Mouse (Mus musculus) forebrain, embryonic 10.5 days (tissue): ENCODE data around the gene Acoxl. TPM values are rescaled to one million over a fixed set of nuclear protein-coding genes. Genes with fewer than 3 reads are reported as not detected.

Experiments
- DNase-seq: peaks from one replicate; pipeline ENCODE4 v3.0.0-alpha.2; 2017; ENCODE audit warnings: low spot score; ENCODE audit errors: extremely low spot score
- H3K27ac ChIP-seq: fragments of 300-500 bp; sonication (generic); 2 replicates; pipeline ENCODE4 v1.5.1; 2016; ENCODE audit warnings: mild to moderate bottlenecking
- H3K27me3 ChIP-seq: fragments of 300-500 bp; sonication (generic); 2 replicates; pipeline ENCODE4 v1.6.1; 2016; ENCODE audit warnings: mild to moderate bottlenecking; ENCODE audit not compliant: poor library complexity, severe bottlenecking
- H3K36me3 ChIP-seq: fragments of 300-500 bp; sonication (generic); replicated peaks from 2 replicates; pipeline ENCODE4 v1.6.1; 2016; ENCODE audit warnings: mild to moderate bottlenecking, moderate library complexity
- H3K4me1 ChIP-seq: fragments of 300-500 bp; sonication (generic); 2 replicates; pipeline ENCODE4 v1.6.1; 2016
- H3K4me3 ChIP-seq: fragments of 300-500 bp; sonication (generic); 2 replicates; pipeline ENCODE4 v1.5.1; 2016; ENCODE audit warnings: mild to moderate bottlenecking, moderate library complexity
- H3K9me3 ChIP-seq: fragments of 300-500 bp; sonication (generic); 2 replicates; pipeline ENCODE4 v1.6.1; 2016; ENCODE audit warnings: mild to moderate bottlenecking, moderate library complexity
- WGBS: fragments of 180-500 bp; shearing (Covaris S2); methylation state at CpG from one replicate; pipeline ENCODE4 v1.1.7; 2016; 5-methylcytosine and 5-hydroxymethylcytosine counted together
- polyA plus RNA-seq: library from polyadenylated mRNA; unstranded; fragments of >200 nt; fragmentation: Nextera tagmentation; extraction: Ambion mirVana; gene quantifications from 2 replicates; pipeline ENCODE4 v1.2.1, GENCODE M21; 2016

Acoxl gene
- polyA plus RNA-seq, 1 experiment from 2014 or later = 0.09 TPM

DNA sequence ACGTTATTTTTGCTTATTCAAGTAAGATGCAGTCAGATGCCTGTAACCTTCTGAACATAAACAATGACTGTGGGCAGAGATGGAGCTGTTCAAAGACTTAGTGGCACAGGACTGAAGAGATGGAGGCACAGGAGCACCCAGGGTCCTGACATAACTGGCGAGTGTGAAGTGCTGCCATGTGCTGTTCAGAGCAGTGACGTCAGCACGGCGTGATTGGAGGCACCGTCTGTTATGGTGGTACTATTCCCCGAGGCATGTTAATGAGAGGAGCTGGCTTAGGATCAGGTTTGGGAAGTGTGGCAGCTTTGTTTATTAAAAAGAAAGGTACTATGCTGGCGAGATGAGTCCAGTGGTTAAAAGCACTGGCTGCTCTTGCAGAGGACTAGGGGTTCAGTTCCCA lies 300.2 kb downstream of the Acoxl start:
- DNase-seq = no peak
- Histone ChIP-seq H3K9me3 (no peaks in the 10 kb centered on the region), H3K27ac (no peak overlapping the region), H3K4me1 (peaks cover 32% of the 10 kb centered on the region), H3K36me3 (peaks cover 95% of the 10 kb centered on the region), H3K27me3 (no peaks in the 10 kb centered on the region), H3K4me3 (no peak overlapping the region)
- 90% methylated on average over 8 of the region's 8 CpGs for WGBS

DNA sequence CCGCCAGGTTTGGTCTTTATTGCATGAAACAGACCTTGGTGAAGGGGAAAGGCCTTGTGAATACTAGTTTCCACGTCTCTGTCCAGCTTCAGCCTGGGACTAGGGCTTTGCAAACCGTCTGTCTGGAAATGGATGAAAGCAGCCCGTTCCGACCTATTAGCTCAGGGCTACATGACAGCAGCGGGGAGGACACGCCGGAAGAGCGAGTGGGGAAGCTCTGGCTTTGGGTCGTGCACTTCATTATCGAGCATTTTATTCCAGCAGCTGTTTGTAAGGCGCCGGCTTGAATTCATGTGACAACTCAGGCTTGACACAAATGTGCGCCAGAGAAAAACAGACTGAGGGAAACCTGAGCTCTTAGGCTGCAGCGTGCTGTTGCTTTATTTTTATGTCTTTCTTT lies 301.1 kb downstream of the Acoxl start:
- DNase-seq = no peak
- Histone ChIP-seq H3K27ac (no peak overlapping the region), H3K4me3 (no peak overlapping the region), H3K4me1 (peaks cover 26% of the 10 kb centered on the region), H3K9me3 (no peaks in the 10 kb centered on the region), H3K36me3 (peaks cover 95% of the 10 kb centered on the region), H3K27me3 (no peaks in the 10 kb centered on the region)
- 85% methylated on average over 15 of the region's 15 CpGs for WGBS

DNA sequence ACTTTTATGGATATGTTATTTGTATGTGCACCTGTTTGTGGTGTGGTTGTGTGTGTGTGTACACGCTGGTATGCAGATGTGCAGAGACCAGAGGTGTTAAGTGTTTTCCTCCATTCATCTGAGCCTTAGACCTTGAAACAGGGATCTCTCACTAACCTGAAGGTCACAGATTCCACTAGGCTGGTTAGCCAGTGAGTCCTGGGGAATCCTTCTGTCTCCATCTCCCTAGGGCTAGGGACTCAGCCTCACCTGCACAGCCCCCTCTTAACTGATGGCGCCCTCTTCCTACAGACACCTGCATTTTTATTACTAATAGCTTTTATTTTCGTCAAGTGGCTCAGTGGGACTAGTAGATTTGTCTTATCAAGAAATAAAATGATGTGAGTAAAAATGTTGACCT lies 301.5 kb downstream of the Acoxl start:
- no peaks in the 10 kb centered on the region for H3K27me3 ChIP-seq
- DNase-seq = no peak
- no peak overlapping the region for H3K4me3 ChIP-seq
- H3K4me1 ChIP-seq = peaks cover 22% of the 10 kb centered on the region
- 91% methylated on average over 3 of the region's 3 CpGs for WGBS
- H3K9me3 ChIP-seq = no peaks in the 10 kb centered on the region
- no peak overlapping the region for H3K27ac ChIP-seq
- H3K36me3 ChIP-seq = peaks cover 95% of the 10 kb centered on the region

DNA sequence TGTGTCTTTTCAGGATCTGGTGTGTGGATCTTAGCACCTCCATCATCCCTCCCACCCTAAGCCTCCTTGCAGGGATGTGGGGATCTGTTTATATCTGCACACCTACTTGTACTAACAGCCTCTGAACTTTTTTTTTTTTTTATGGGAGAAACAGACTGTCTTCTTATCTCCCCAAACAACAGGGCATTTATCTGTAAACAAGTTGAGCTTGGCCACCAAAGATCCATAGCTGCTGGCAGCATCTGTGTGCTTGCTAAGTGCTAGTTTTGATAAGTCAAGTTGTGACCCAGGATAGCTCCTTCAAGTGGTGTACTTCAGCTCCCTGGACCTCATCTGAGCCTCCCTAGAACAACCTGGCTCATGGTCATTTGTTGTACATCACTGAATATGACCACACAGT lies 305.3 kb downstream of the Acoxl start:
- Histone ChIP-seq H3K4me1 (peaks cover 5% of the 10 kb centered on the region; the same call in 1 of the 2 replicates), H3K9me3 (no peaks in the 10 kb centered on the region), H3K27ac (no peak overlapping the region), H3K36me3 (peaks cover 94% of the 10 kb centered on the region), H3K4me3 (no peak overlapping the region), H3K27me3 (no peaks in the 10 kb centered on the region)
- no peak for DNase-seq

- peaks cover 7% of the 10 kb centered on the region for H3K4me1 ChIP-seq
- WGBS = 83% methylated on average over 3 of the region's 3 CpGs
- no peak overlapping the region for H3K4me3 ChIP-seq
- DNase-seq = no peak
- H3K9me3 ChIP-seq = no peaks in the 10 kb centered on the region
- H3K36me3 ChIP-seq = peaks cover 94% of the 10 kb centered on the region
- H3K27ac ChIP-seq = no peak overlapping the region
- no peaks in the 10 kb centered on the region for H3K27me3 ChIP-seq
These were observed 306.8 kb downstream of the Acoxl start for GRCm38 (mm10) chr2:128145433-128145832.

- Histone ChIP-seq H3K4me3 (no peak overlapping the region), H3K9me3 (no peaks in the 10 kb centered on the region), H3K27me3 (no peaks in the 10 kb centered on the region), H3K4me1 (peaks cover 17% of the 10 kb centered on the region), H3K36me3 (peaks cover 93% of the 10 kb centered on the region), H3K27ac (no peak overlapping the region)
- DNase-seq = no peak
- WGBS = 76% methylated on average over 5 of the region's 5 CpGs
These were observed 310.9 kb downstream of the Acoxl start for GRCm38 (mm10) chr2:128149596-128149995.

DNA sequence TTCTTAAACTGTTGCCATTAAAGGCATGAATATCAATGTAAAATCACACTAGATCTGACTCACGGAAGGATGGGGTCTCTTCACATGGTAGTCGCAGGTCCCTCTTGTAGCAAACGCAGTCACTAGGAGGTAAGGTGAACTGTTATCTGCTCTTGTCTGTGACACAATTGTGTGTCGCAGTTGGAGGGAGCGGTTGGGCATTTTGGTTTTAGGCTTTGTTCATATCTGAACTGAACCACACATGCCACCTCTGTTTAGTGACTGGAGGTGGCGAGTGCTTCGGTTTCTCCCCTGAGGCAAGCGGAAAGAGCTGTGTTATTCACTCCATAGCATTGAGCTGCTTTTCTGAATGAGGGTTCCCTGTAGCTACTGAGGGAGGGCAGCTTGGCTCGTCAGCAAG lies 313.5 kb downstream of the Acoxl start:
- H3K27me3 ChIP-seq = no peaks in the 10 kb centered on the region
- H3K4me3 ChIP-seq = no peak overlapping the region
- H3K27ac ChIP-seq = no peak overlapping the region
- peaks cover 95% of the 10 kb centered on the region for H3K36me3 ChIP-seq
- H3K9me3 ChIP-seq = no peaks in the 10 kb centered on the region
- H3K4me1 ChIP-seq = peaks cover 32% of the 10 kb centered on the region
- no peak for DNase-seq
- WGBS = 91% methylated on average over 9 of the region's 9 CpGs

DNA sequence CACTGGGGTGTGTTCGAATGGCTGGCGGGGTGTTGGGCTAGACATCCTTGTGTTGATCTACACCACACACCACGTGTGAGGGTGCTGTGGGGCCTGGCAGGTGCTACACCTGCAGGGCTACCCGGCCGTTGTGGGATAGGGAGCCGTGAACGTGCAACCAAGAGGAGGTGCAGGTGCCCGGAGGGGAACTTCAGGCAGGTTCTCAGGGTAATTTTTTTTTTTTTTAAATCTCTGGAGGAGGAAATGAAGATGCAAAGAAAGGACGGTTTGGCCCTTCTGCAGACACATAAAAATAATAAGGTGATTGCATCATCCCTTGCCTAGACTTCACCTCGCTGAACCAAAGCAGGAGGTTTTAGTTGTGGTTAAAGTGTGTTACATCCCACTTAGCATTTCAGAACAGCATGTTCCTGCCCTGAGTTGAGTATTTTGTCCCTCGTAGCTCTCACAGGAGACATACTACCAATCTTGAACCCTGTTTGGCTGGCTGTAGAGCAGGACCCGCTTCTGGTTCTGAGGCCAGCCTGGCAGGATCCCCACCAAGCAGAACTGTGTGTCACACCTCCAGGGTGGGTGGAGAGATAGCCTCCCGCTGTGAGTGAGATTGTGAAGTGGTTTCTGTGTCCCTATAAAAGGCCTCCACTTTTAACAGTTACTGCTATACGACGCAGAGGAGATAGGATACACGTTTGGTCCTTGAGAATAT lies 314.3 kb downstream of the Acoxl start:
- Histone ChIP-seq H3K4me3 (no peak overlapping the region), H3K36me3 (peaks cover 95% of the 10 kb centered on the region), H3K9me3 (no peaks in the 10 kb centered on the region), H3K4me1 (peaks cover 36% of the 10 kb centered on the region), H3K27me3 (no peaks in the 10 kb centered on the region), H3K27ac (peak overlapping the region; percentile 56)
- no peak for DNase-seq
- 89% methylated on average over 16 of the region's 16 CpGs for WGBS

DNA sequence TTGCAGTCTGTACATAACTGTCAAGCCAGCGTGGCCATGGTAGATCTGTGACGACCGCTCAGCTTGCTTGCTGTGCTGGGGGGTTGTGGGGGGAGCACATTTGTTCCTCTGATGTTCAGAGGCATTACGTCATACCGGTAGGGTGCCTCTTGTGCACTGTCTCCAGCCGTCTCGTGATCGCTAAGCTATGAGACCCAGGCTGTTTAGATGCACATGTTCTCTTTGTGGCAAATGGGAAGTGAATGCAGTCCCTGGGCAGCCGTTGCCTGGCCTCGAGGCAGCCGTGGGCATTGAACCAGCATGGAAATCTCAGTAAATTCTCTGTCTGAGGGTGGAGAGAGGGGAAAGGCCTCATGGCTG lies 314.9 kb downstream of the Acoxl start:
- Histone ChIP-seq H3K36me3 (peaks cover 95% of the 10 kb centered on the region), H3K4me1 (peaks cover 36% of the 10 kb centered on the region), H3K9me3 (no peaks in the 10 kb centered on the region), H3K27ac (peak overlapping the region; percentile 56), H3K27me3 (no peaks in the 10 kb centered on the region), H3K4me3 (no peak overlapping the region)
- no peak for DNase-seq
- WGBS = 83% methylated on average over 11 of the region's 11 CpGs

DNA sequence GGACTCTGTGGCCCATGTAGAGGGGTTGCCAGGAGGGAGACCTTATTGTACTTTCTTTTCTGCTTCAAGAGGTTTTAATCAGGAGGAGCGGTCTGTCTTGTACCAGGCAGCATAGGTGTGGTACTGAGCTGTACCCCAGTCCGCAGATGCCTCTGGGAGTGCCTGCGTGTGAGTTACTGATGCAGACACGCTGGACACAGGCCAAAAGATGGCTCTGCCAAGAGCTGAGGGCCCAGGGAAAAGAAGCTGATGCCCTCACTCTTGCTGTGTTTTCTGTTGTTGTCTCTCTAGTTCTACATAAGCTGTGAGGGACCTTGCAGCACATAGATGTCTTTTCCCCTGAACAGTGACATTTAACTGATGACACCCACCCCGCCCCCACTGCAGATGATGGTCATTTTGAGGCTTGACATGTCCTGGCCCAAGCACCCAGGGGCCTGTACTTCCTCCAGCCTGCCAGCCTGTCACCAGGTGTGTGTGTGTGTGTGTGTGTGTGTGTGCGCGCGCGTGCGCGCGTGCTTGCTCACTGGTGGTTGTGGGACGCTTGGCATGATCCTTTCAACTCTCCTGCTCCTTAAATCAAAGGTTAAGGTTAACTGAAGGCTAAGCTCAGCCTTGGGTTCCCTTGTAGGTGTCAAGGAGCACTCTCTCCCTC lies 316.9 kb downstream of the Acoxl start:
- Histone ChIP-seq H3K4me1 (peaks cover 34% of the 10 kb centered on the region), H3K27ac (no peak overlapping the region), H3K27me3 (no peaks in the 10 kb centered on the region), H3K9me3 (no peaks in the 10 kb centered on the region), H3K4me3 (no peak overlapping the region), H3K36me3 (peaks cover 95% of the 10 kb centered on the region)
- WGBS = 95% methylated on average over 13 of the region's 13 CpGs
- DNase-seq = no peak

DNA sequence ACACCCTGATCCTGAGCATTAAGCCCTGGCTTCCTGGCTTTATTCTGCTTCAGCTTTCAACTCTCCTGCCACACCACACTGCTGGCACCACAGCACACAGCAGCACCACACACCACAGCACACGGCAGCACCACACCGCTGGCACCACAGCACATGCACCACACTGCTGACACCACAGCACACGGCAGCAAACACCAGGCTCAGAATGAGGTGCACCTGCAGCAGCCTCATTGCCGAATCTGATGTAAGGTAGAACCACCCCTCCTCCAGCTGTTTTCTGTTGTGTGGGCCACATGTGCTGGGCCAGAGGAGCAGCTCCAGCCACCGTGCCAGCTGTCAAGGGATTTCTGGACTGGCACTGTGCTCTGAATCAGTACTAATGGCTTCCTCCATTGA lies 317.4 kb downstream of the Acoxl start:
- no peak for DNase-seq
- Histone ChIP-seq H3K4me3 (no peak overlapping the region), H3K4me1 (peaks cover 34% of the 10 kb centered on the region), H3K9me3 (no peaks in the 10 kb centered on the region), H3K36me3 (peaks cover 92% of the 10 kb centered on the region), H3K27me3 (no peaks in the 10 kb centered on the region), H3K27ac (no peak overlapping the region)
- WGBS = 78% methylated on average over 5 of the region's 5 CpGs

GRCm38 (mm10) chr2:128156557-128157412 lies 318.1 kb downstream of the Acoxl start:
- 88% methylated on average over 12 of the region's 12 CpGs for WGBS
- H3K36me3 ChIP-seq = peaks cover 91% of the 10 kb centered on the region
- DNase-seq = no peak
- H3K27ac ChIP-seq = peak overlapping the region; percentile 27; the same call in 1 of the 2 replicates
- no peaks in the 10 kb centered on the region for H3K9me3 ChIP-seq
- H3K4me3 ChIP-seq = no peak overlapping the region
- no peaks in the 10 kb centered on the region for H3K27me3 ChIP-seq
- H3K4me1 ChIP-seq = peaks cover 34% of the 10 kb centered on the region
